Mouse (Mus musculus) effector memory CD4-positive, alpha-beta T cell, adult 5 months (primary cell): ENCODE measurements around the gene Actn1. TPM values are rescaled to one million over a fixed set of nuclear protein-coding genes. Genes with fewer than 3 reads are reported as not detected.

ENCODE experiments used
- polyA plus RNA-seq: library from polyadenylated mRNA; unstranded; fragments of 100-300 nt; shearing (Covaris generic); gene quantifications from one replicate; pipeline ENCODE4 v1.2.1, GENCODE M21; 2017

Actn1 gene
- 17.5 TPM for polyA plus RNA-seq

GRCm38 (mm10) chr12:80260056-80260743 is at the start of gene Actn1:
Gene Actn1 (minus strand): TSS chr12:80260371.

Other genes with a start within 250 kb of the Actn1 start
- gene Zfp36l1, start 147.4 kb downstream of the Actn1 start, polyA plus RNA-seq, result 268 TPM
- gene Dcaf5, start 176.2 kb upstream of the Actn1 start, polyA plus RNA-seq, result 61.1 TPM
- 37.1 TPM for gene Exd2, start 202.7 kb upstream of the Actn1 start, polyA plus RNA-seq